16 mouse cellular contexts compared by ENCODE assay signal in the genomic region with DNA sequence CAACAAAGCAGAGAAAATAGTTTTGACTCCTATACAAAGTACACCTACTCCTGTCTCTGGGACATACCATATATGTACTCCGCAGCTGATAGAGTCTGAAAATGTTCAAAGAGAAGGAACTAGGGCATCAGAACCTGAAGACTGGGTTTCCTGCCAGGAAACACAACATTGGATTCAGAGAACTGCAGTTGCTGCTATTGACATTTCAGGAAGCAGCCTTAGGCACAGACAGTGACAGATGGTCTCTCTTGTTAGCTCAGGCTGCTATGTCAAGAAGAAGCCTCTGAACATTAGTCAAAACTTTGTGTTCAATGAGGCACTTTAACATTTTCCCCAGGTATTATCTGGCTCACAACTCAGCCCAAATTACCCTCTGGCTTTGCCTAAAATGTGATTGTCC.
A peak's percentile ranks its signal among the peaks of the same experiment; 100 is the strongest.
DNase-seq lines count a peak whose midpoint lies in the region; ATAC-seq and TF ChIP-seq lines count a peak whose summit lies in the region.
"Had no signal": no experiment of that assay in that cellular context is flagged by ENCODE, and none has a peak within 500 bp of the region (broad histone marks: within the 10 kb centered on the region; RNA-seq: fewer than 3 reads in every experiment).

No protein-coding gene starts in this region.

- no peak overlapping the region for H3K27ac ChIP-seq in cerebellum, adult 2 months (ENCODE audit: insufficient read depth, low read length)
- no peak overlapping the region for H3K27ac ChIP-seq in hindbrain, embryonic 15.5 days (replicated peaks)
- H3K27ac ChIP-seq in hindbrain, embryonic 11.5 days (ENCODE audit: low read depth, low read length) = no peak overlapping the region
- H3K27ac ChIP-seq: embryonic facial prominence, embryonic 12.5 days; forebrain, embryonic 15.5 days; heart, embryonic 10.5 days; lung, embryonic 15.5 days had no signal

- no peaks in the 10 kb centered on the region for H3K36me3 ChIP-seq in hindbrain, embryonic 15.5 days
- no peaks in the 10 kb centered on the region for H3K36me3 ChIP-seq in hindbrain, embryonic 11.5 days (ENCODE audit: control insufficient read depth, insufficient read depth, low read length)
- H3K36me3 ChIP-seq: embryonic facial prominence, embryonic 12.5 days; forebrain, embryonic 15.5 days; heart, embryonic 10.5 days; lung, embryonic 15.5 days had no signal

- no peak for TF ChIP-seq CTCF in cerebellum, adult 2 months (IDR thresholded peaks at IDR 0.05; ENCODE audit: borderline replicate concordance, insufficient read depth, low read depth, low read length)

- no peak overlapping the region for H3K4me3 ChIP-seq in cerebellum, adult 2 months (replicated peaks; ENCODE audit: insufficient read depth, low read depth, low read length)
- H3K4me3 ChIP-seq in hindbrain, embryonic 15.5 days = no peak overlapping the region
- H3K4me3 ChIP-seq in hindbrain, embryonic 11.5 days (ENCODE audit: low read depth, low read length) = no peak overlapping the region
- H3K4me3 ChIP-seq: embryonic facial prominence, embryonic 12.5 days; forebrain, embryonic 15.5 days; heart, embryonic 10.5 days; lung, embryonic 15.5 days; megakaryocyte, embryonic 14.5 days had no signal

- H3K9me3 ChIP-seq in hindbrain, embryonic 15.5 days = no peaks in the 10 kb centered on the region
- H3K9me3 ChIP-seq in hindbrain, embryonic 11.5 days (ENCODE audit: control insufficient read depth, low read length) = no peaks in the 10 kb centered on the region
- H3K9me3 ChIP-seq: embryonic facial prominence, embryonic 12.5 days; forebrain, embryonic 15.5 days; heart, embryonic 10.5 days; lung, embryonic 15.5 days had no signal

- 0 out of 2 replicates have a peak, but pooled peaks have one; percentile 23 for ATAC-seq in hindbrain, embryonic 15.5 days (ENCODE audit: low FRiP score, low read depth)
- no peak for ATAC-seq in hindbrain, embryonic 11.5 days (ENCODE audit: low FRiP score)
- ATAC-seq: forebrain, embryonic 15.5 days had no signal

- intact Hi-C loops in left cerebral cortex, postnatal 25 days (cut with DNase I) = no loop called here

- no peaks in the 10 kb centered on the region for H3K27me3 ChIP-seq in cerebellum, adult 2 months (ENCODE audit: control insufficient read depth, insufficient read depth, low read length)
- H3K27me3 ChIP-seq in hindbrain, embryonic 15.5 days = no peaks in the 10 kb centered on the region
- no peaks in the 10 kb centered on the region for H3K27me3 ChIP-seq in hindbrain, embryonic 11.5 days (ENCODE audit: control insufficient read depth, insufficient read depth, low read length)
- H3K27me3 ChIP-seq: embryonic facial prominence, embryonic 12.5 days; forebrain, embryonic 15.5 days; lung, embryonic 15.5 days; megakaryocyte, embryonic 14.5 days had no signal

- no peak overlapping the region for H3K9ac ChIP-seq in hindbrain, embryonic 15.5 days
- H3K9ac ChIP-seq in hindbrain, embryonic 11.5 days (ENCODE audit: low read depth, low read length) = no peak overlapping the region
- H3K9ac ChIP-seq: embryonic facial prominence, embryonic 12.5 days; forebrain, embryonic 15.5 days; lung, embryonic 15.5 days had no signal

- peak; percentile 10 to 62 for DNase-seq in cerebellum, adult 2 months
- DNase-seq in cerebellum, adult 11 months = no peak
- DNase-seq in hindbrain, embryonic 11.5 days (ENCODE audit: low spot score) = no peak
- peak; percentile 8 to 55 for DNase-seq in frontal cortex, postnatal 36 days (ENCODE audit: low spot score in 2 of 2)
- peak; percentile 36 to 83 for DNase-seq in left cerebral cortex, postnatal 25 days (ENCODE audit: low spot score in 2 of 2)
- DNase-seq in thymus, postnatal 10 days (ENCODE audit: low spot score in 2 of 2) = no peak
- no peak for DNase-seq in gastrocnemius, postnatal 10 days
- DNase-seq: heart, postnatal 36 days; kidney, adult 18-20 months; liver had no signal

- no peak overlapping the region for H3K4me2 ChIP-seq in hindbrain, embryonic 15.5 days
- no peak overlapping the region for H3K4me2 ChIP-seq in hindbrain, embryonic 11.5 days (replicated peaks; ENCODE audit: low read depth, low read length)
- H3K4me2 ChIP-seq: embryonic facial prominence, embryonic 12.5 days; forebrain, embryonic 15.5 days; lung, embryonic 15.5 days had no signal

- H3K4me1 ChIP-seq in cerebellum, adult 2 months (ENCODE audit: control insufficient read depth, insufficient read depth, low read length) = no peaks in the 10 kb centered on the region; the same call in 1 of the 2 replicates
- H3K4me1 ChIP-seq in hindbrain, embryonic 15.5 days (replicated peaks) = no peaks in the 10 kb centered on the region
- no peaks in the 10 kb centered on the region for H3K4me1 ChIP-seq in hindbrain, embryonic 11.5 days (replicated peaks; ENCODE audit: control insufficient read depth, insufficient read depth, low read length)
- H3K4me1 ChIP-seq: embryonic facial prominence, embryonic 12.5 days; forebrain, embryonic 15.5 days; heart, embryonic 10.5 days; lung, embryonic 15.5 days; megakaryocyte, embryonic 14.5 days had no signal

- TF ChIP-seq POLR2A in cerebellum, adult 2 months (IDR thresholded peaks at IDR 0.05; ENCODE audit: borderline replicate concordance, insufficient read depth, low read length) = no peak

- WGBS in cerebellum, adult 2 months = 23% methylated on average over 1 of the region's 1 CpGs
- 86% methylated on average over 1 of the region's 1 CpGs for WGBS in hindbrain, embryonic 15.5 days
- 87% methylated on average over 1 of the region's 1 CpGs for WGBS in hindbrain, embryonic 11.5 days

Comparison
In these comparisons a context has a peak if more than half of its experiments do, and no peak if none do; other contexts are left out.
1. DNase-seq: peak in cerebellum, adult 2 months (2 of 2), frontal cortex, postnatal 36 days (2 of 2) and left cerebral cortex, postnatal 25 days (2 of 2); none in cerebellum, adult 11 months (single experiment), hindbrain, embryonic 11.5 days (single experiment), thymus, postnatal 10 days (0 of 2) and gastrocnemius, postnatal 10 days (single experiment).